Mouse (Mus musculus): Measurements from ENCODE around the gene Rab9b. TPM values are rescaled to one million over a fixed set of nuclear protein-coding genes. Genes with fewer than 3 reads are reported as not detected.

Gene Rab9b
- 0.02 TPM in 1 of 2 replicates, not detected in the other for polyA plus RNA-seq (2012; rRNA removed; ENCODE audit: low replicate concordance)

GRCm38 (mm10) chrX:136868061-136869040 is at the start of gene Rab9b:
Rab9b (minus strand) TSS chrX:136868755.

DNA sequence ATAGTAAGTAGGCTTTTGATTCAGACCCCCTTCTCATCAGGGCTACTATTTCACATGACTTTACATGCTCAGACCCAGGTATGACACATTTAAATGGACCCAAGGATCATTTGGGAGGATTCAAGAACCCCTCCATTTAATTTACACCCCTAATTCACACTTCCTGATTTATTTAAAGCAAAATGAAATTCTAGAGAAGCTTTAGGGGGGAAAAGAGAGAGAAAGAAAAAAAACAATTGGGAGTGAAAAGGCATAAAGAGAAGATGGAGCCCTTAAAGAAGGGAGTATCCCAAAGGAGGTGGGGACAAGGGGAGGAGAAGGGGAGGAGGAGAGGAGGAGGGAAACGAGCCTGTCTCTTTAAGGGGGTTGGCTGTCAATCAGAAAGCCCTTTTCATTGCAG is 46.2 kb downstream of the Rab9b start, which contains the start of gene Plp1:
Plp1 (plus strand) TSS at position 301 of the 400 bp plus-strand sequence.

Other genes starting within 250 kb of the Rab9b start
- gene Tceal1, start 160.8 kb downstream of the Rab9b start, polyA plus RNA-seq (2012; rRNA removed; ENCODE audit: low replicate concordance): 0.13 and 0.20 TPM in 2 replicates
- 8.0 and 8.5 TPM in 2 replicates for gene Morf4l2, start 125.1 kb downstream of the Rab9b start, polyA plus RNA-seq (2012; rRNA removed; ENCODE audit: low replicate concordance)
- gene Glra4, start 88.6 kb downstream of the Rab9b start, polyA plus RNA-seq (2012; rRNA removed; ENCODE audit: low replicate concordance): not detected in 2 replicates
- 0.79 and 1.4 TPM in 2 replicates for gene Plp1, start 46.1 kb downstream of the Rab9b start, polyA plus RNA-seq (2012; rRNA removed; ENCODE audit: low replicate concordance)
- not detected in 2 replicates for gene H2bfm, start 58.6 kb upstream of the Rab9b start, polyA plus RNA-seq (2012; rRNA removed; ENCODE audit: low replicate concordance)
- not detected in 2 replicates for gene Tmsb15b2, start 106.7 kb upstream of the Rab9b start, polyA plus RNA-seq (2012; rRNA removed; ENCODE audit: low replicate concordance)
- gene Tmsb15l, start 108.1 kb upstream of the Rab9b start, polyA plus RNA-seq (2012; rRNA removed; ENCODE audit: low replicate concordance): not detected in 2 replicates
- gene Tmsb15b1, start 108.1 kb upstream of the Rab9b start, polyA plus RNA-seq (2012; rRNA removed; ENCODE audit: low replicate concordance): not detected in 2 replicates
- 0.34 and 0.40 TPM in 2 replicates for gene Zcchc18, start 124.4 kb upstream of the Rab9b start, polyA plus RNA-seq (2012; rRNA removed; ENCODE audit: low replicate concordance)
- gene Slc25a53, start 169.5 kb upstream of the Rab9b start, polyA plus RNA-seq (2012; rRNA removed; ENCODE audit: low replicate concordance): 0.98 and 2.0 TPM in 2 replicates
- gene Fam199x, start 180.8 kb upstream of the Rab9b start, polyA plus RNA-seq (2012; rRNA removed; ENCODE audit: low replicate concordance): 0.12 and 0.23 TPM in 2 replicates